Mouse (Mus musculus) duodenum, adult 2 months (tissue): ENCODE measurements around the gene 4930430A15Rik. TPM values are rescaled to one million over a fixed set of nuclear protein-coding genes. Genes with fewer than 3 reads are reported as not detected.

Source experiments
- polyA plus RNA-seq: library from polyadenylated mRNA; depleted of rRNA; stranded (reverse); fragments of >200 nt; gene quantifications from 2 replicates; pipeline ENCODE4 v1.2.3, GENCODE M21; 2012; ENCODE audit warnings: low replicate concordance; rRNA removed

Gene 4930430A15Rik
- polyA plus RNA-seq: not detected in 2 replicates

GRCm38 (mm10) chr2:111229502-111229901 lies at the start of gene 4930430A15Rik:
Gene 4930430A15Rik, minus strand, starts transcription at chr2:111229602.

GRCm38 (mm10) chr2:111274006-111274405 lies 44.6 kb upstream of the 4930430A15Rik start, which contains the start of gene Olfr1277:
Gene Olfr1277, minus strand, starts transcription at chr2:111274106.

GRCm38 (mm10) chr2:111254216-111254615 lies 24.8 kb upstream of the 4930430A15Rik start, which contains the start of gene Olfr1276:
Gene Olfr1276, plus strand, starts transcription at chr2:111254516.

GRCm38 (mm10) chr2:111235186-111235585 lies 5.8 kb upstream of the 4930430A15Rik start, which contains the start of gene Olfr1275:
Gene Olfr1275, minus strand, starts transcription at chr2:111235286.

GRCm38 (mm10) chr2:111152836-111153235 lies 76.6 kb downstream of the 4930430A15Rik start, which contains the start of gene Gm15130:
Gene Gm15130, minus strand, starts transcription at chr2:111152936.

Other genes with a start within 250 kb of the 4930430A15Rik start
- gene Gm13941, start 123.6 kb downstream of the 4930430A15Rik start, polyA plus RNA-seq: not detected in 2 replicates
- gene Gm15130, start 76.7 kb downstream of the 4930430A15Rik start, polyA plus RNA-seq: not detected in 2 replicates
- not detected in 2 replicates for gene Olfr1275, start 5.7 kb upstream of the 4930430A15Rik start, polyA plus RNA-seq
- gene Olfr1276, start 24.9 kb upstream of the 4930430A15Rik start, polyA plus RNA-seq: not detected in 2 replicates
- not detected in 2 replicates for gene Olfr1277, start 44.5 kb upstream of the 4930430A15Rik start, polyA plus RNA-seq
- gene Olfr1278, start 60.5 kb upstream of the 4930430A15Rik start, polyA plus RNA-seq: not detected in 2 replicates
- gene Olfr1279, start 71.0 kb upstream of the 4930430A15Rik start, polyA plus RNA-seq: not detected in 2 replicates
- gene Olfr1280, start 84.4 kb upstream of the 4930430A15Rik start, polyA plus RNA-seq: not detected in 2 replicates
- not detected in 2 replicates for gene Olfr1281, start 96.9 kb upstream of the 4930430A15Rik start, polyA plus RNA-seq
- not detected in 2 replicates for gene Olfr1282, start 106.5 kb upstream of the 4930430A15Rik start, polyA plus RNA-seq
- not detected in 2 replicates for gene Olfr1283, start 137.2 kb upstream of the 4930430A15Rik start, polyA plus RNA-seq
- not detected in 2 replicates for gene Olfr1284, start 145.9 kb upstream of the 4930430A15Rik start, polyA plus RNA-seq
- gene Olfr1286, start 193.5 kb upstream of the 4930430A15Rik start, polyA plus RNA-seq: not detected in 2 replicates
- not detected in 2 replicates for gene Olfr1287, start 219.5 kb upstream of the 4930430A15Rik start, polyA plus RNA-seq
- gene Olfr1288, start 244.5 kb upstream of the 4930430A15Rik start, polyA plus RNA-seq: not detected in 2 replicates